15 mouse cellular contexts compared by ENCODE assay signal in the genomic region with DNA sequence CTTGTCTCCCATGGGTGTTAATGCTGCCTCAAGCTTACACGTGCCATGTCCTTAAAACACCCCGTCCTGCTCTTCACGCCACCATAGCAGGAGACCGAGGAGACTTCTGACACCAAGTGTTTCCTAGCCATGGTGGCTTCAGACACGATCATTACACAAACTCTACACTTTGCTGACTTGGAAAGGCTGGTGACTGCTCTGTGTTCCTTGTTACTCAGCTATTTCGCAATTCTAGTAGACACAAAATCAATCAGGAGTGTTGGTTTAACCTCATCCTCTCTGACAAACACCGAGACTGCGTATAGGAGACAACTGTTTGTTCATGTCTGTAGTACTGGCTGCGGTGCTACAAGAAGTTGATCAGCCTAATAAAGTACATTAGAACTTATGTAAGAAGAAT. TPM values are rescaled to one million over a fixed set of nuclear protein-coding genes. Genes with fewer than 3 reads are reported as not detected.
DNase-seq lines count a peak whose midpoint lies in the region; ATAC-seq and TF ChIP-seq lines count a peak whose summit lies in the region.
"Had no signal": no experiment of that assay in that cellular context is flagged by ENCODE, and none has a peak within 500 bp of the region (broad histone marks: within the 10 kb centered on the region; RNA-seq: fewer than 3 reads in every experiment).

No protein-coding gene starts in this region.

- peaks cover 33% of the 10 kb centered on the region for H3K36me3 ChIP-seq in liver, adult 2 months (ENCODE audit: control insufficient read depth, insufficient read depth, low read length)
- H3K36me3 ChIP-seq in liver, embryonic 16.5 days (ENCODE audit: control insufficient read depth, insufficient read depth), result peaks cover 24% of the 10 kb centered on the region

- H3K4me1 ChIP-seq in liver, adult 2 months (ENCODE audit: control insufficient read depth, insufficient read depth, low read length), result peaks cover 39% of the 10 kb centered on the region
- H3K4me1 ChIP-seq in liver, embryonic 16.5 days (ENCODE audit: control insufficient read depth, low read depth, low read length), result peaks cover 12% of the 10 kb centered on the region

- DNase-seq in liver, adult 2 months (ENCODE audit: extremely low read depth, low read depth, low spot score), result peak; percentile 97
- DNase-seq in liver, result no peak
- DNase-seq in gastrocnemius, postnatal 4 days (ENCODE audit: low spot score in 2 of 2), result no peak
- DNase-seq in right cerebral cortex, adult 18-20 months, result no peak
- no peak for DNase-seq in gastrocnemius, adult 18-20 months (ENCODE audit: low spot score)
- DNase-seq: cerebellum, adult 2 months; gastrocnemius, adult 2 months; kidney, adult 8-10 months; kidney, postnatal 14 days; lung, postnatal 10 days; thymus, postnatal 25 days had no signal

- H3K27ac ChIP-seq in liver, adult 2 months (replicated peaks; ENCODE audit: insufficient read depth, low read depth, low read length), result peak overlapping the region; percentile 81
- no peak overlapping the region for H3K27ac ChIP-seq in liver, embryonic 16.5 days (ENCODE audit: low read length)
- H3K27ac ChIP-seq: embryonic facial prominence, embryonic 10.5 days; gastrocnemius, adult 2 months; layer of hippocampus, adult 2 months had no signal

- 19% methylated on average over 9 of the region's 9 CpGs for WGBS in liver, adult 2 months
- WGBS in liver, embryonic 16.5 days (ENCODE audit: insufficient replicate concordance), result 74% methylated on average over 9 of the region's 9 CpGs

- no peaks in the 10 kb centered on the region for H3K9me3 ChIP-seq in liver, embryonic 16.5 days (replicated peaks; ENCODE audit: control insufficient read depth, low read length)
- H3K9me3 ChIP-seq: embryonic facial prominence, embryonic 10.5 days had no signal

- H3K4me3 ChIP-seq in liver, adult 2 months (ENCODE audit: insufficient read depth, low read depth, low read length), result no peak overlapping the region
- no peak overlapping the region for H3K4me3 ChIP-seq in liver, embryonic 16.5 days (ENCODE audit: low read depth, low read length)
- H3K4me3 ChIP-seq: embryonic facial prominence, embryonic 10.5 days; gastrocnemius, adult 2 months; layer of hippocampus, adult 2 months had no signal

- no peak for TF ChIP-seq POLR2A in liver, adult 2 months (IDR thresholded peaks at IDR 0.05; ENCODE audit: extremely low read depth, insufficient read depth, low read length)

- H3K27me3 ChIP-seq in liver, adult 2 months (ENCODE audit: control insufficient read depth, insufficient read depth, low read length), result no peaks in the 10 kb centered on the region
- no peaks in the 10 kb centered on the region for H3K27me3 ChIP-seq in liver, embryonic 16.5 days (ENCODE audit: control insufficient read depth, insufficient read depth, low read depth, low read length)

- H3K4me2 ChIP-seq in liver, embryonic 16.5 days (ENCODE audit: low read depth, low read length), result no peak overlapping the region

- peak overlapping the region; percentile 36 for H3K9ac ChIP-seq in liver, adult 2 months (ENCODE audit: low read depth, low read length)
- H3K9ac ChIP-seq in liver, embryonic 16.5 days (ENCODE audit: low read depth, low read length), result no peak overlapping the region

- peaks cover 17% of the 10 kb centered on the region; the same call in 1 of the 2 replicates for H3K79me2 ChIP-seq in liver, adult 2 months (ENCODE audit: control insufficient read depth, insufficient read depth, low read length)

- ATAC-seq in granulocyte monocyte progenitor cell, adult 5-6 weeks (replicated peaks; ENCODE audit: poor library complexity, severe bottlenecking), result peak; percentile 24
- peak; percentile 66 for ATAC-seq in liver, embryonic 16.5 days (ENCODE audit: low read depth)

- TF ChIP-seq CTCF in liver, adult 2 months (IDR thresholded peaks at IDR 0.05; ENCODE audit: low read depth, low read length), result no peak

RNA-seq across cellular contexts. Expression of a gene that starts 6.7 kb away (rescaled TPM):
- total RNA-seq in liver, adult 2 months (2014; rRNA removed), result 64.2 and 67.2 TPM in 2 replicates
- polyA plus RNA-seq in liver, adult 2 months (2012; rRNA removed), result 59.9 and 64.5 TPM in 2 replicates
- 33.9 and 35.5 TPM in 2 replicates for total RNA-seq in granulocyte monocyte progenitor cell, adult 5-6 weeks (2014; fragmentation: Nextera tagmentation)
- total RNA-seq in granulocyte monocyte progenitor cell, adult 5-6 weeks (2017), result 36.2 and 37.8 TPM in 2 replicates
- 35.9 and 37.9 TPM in 2 replicates for polyA plus RNA-seq in liver, embryonic 16.5 days (2015; fragmentation: Nextera tagmentation; extraction: Ambion mirVana)
- 10 to 100 TPM; 36.5 to 38.2 TPM for total RNA-seq in gastrocnemius, postnatal 4 days (2021)
- 10 to 100 TPM; 45.4 to 45.7 TPM for total RNA-seq in gastrocnemius, adult 18-20 months (2021)

RNA-seq across cellular contexts. Expression of a gene that starts 13.5 kb away (rescaled TPM):
- 3.0 and 3.8 TPM in 2 replicates for total RNA-seq in liver, adult 2 months (2014; rRNA removed)
- polyA plus RNA-seq in liver, adult 2 months (2012; rRNA removed), result 0.85 and 1.3 TPM in 2 replicates
- total RNA-seq in granulocyte monocyte progenitor cell, adult 5-6 weeks (2014; fragmentation: Nextera tagmentation), result 14.8 and 26.8 TPM in 2 replicates
- total RNA-seq in granulocyte monocyte progenitor cell, adult 5-6 weeks (2017), result 19.8 and 20.7 TPM in 2 replicates
- polyA plus RNA-seq in liver, embryonic 16.5 days (2015; fragmentation: Nextera tagmentation; extraction: Ambion mirVana), result 8.3 and 8.9 TPM in 2 replicates
- 10 to 100 TPM in 1 of 2 experiments, 1 to 10 TPM in 1; 8.7 to 12.8 TPM for total RNA-seq in gastrocnemius, postnatal 4 days (2021)
- total RNA-seq in gastrocnemius, adult 18-20 months (2021), result 1 to 10 TPM; 2.0 to 3.2 TPM

RNA-seq across cellular contexts. Expression of a gene that starts 41.1 kb away (rescaled TPM):
- 22.3 and 28.3 TPM in 2 replicates for total RNA-seq in liver, adult 2 months (2014; rRNA removed)
- 15.0 and 16.3 TPM in 2 replicates for polyA plus RNA-seq in liver, adult 2 months (2012; rRNA removed)
- 72.4 and 76.4 TPM in 2 replicates for total RNA-seq in granulocyte monocyte progenitor cell, adult 5-6 weeks (2014; fragmentation: Nextera tagmentation)
- 45.1 and 57.0 TPM in 2 replicates for total RNA-seq in granulocyte monocyte progenitor cell, adult 5-6 weeks (2017)
- polyA plus RNA-seq in liver, embryonic 16.5 days (2015; fragmentation: Nextera tagmentation; extraction: Ambion mirVana), result 29.9 and 31.3 TPM in 2 replicates
- total RNA-seq in gastrocnemius, postnatal 4 days (2021), result 10 to 100 TPM; 41.4 to 41.5 TPM
- 10 to 100 TPM; 20.4 to 20.5 TPM for total RNA-seq in gastrocnemius, adult 18-20 months (2021)
